Mouse (Mus musculus) megakaryocyte, embryonic 14.5 days (primary cell): ENCODE measurements around the gene Ldb2.

Experiments used
- FLI1 ChIP-seq: IDR thresholded peaks from 2 replicates; pipeline ENCODE4 v1.6.1; 2012; ENCODE audit warnings: low read length, inconsistent platforms, mixed read lengths
- GATA1 ChIP-seq: IDR thresholded peaks from 3 replicates; pipeline ENCODE4 v1.6.1; 2012; ENCODE audit warnings: mixed read lengths, low read length, inconsistent platforms, borderline replicate concordance

DNA sequence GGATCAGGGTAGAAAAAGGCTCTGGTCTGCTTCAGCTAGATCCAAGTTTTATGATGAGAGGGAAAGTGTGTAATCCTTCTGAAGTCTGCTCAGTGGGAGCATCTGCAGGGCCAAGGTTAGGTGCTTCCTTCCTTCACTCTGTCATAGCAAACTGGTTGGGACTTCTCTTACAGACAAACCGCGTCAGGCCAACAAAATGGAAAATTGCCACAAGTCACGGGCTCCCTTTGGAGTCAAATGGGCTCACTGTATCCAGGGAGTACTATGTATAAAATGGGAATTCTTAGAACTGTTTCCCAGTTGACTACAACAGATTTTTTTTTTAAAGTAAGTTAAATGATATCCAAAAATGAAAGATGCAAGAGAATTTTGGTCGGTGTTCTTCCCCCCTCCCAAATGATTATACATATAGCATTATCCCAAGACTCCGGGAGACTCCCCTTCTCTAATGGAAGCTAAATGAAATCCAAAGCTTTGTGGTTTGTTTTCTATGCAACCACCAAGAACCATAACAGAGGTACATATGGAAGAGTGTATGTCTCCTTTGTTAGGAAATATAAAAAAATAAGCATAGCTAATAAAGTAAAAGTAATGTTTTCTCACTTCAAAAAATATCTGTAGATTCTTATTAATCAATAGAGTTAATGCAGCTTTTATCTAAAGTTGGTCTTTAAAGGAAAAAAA, 262.0 kb downstream of the Ldb2 start:
- TF ChIP-seq FLI1 (no peak), GATA1 (no peak)
